Mouse (Mus musculus) E14TG2a.4 (cell line): ENCODE data around the gene Slc27a1.

Experiments
- H3K27me3 ChIP-seq: 2 replicates; pipeline ENCODE4 v1.6.1; 2014; ENCODE audit warnings: low read length, control low read depth; ENCODE audit not compliant: insufficient read depth
- H3K36me3 ChIP-seq: 2 replicates; pipeline ENCODE4 v1.6.1; 2014; ENCODE audit warnings: low read length, control low read depth; ENCODE audit not compliant: insufficient read depth
- H3K4me1 ChIP-seq: replicated peaks from 2 replicates; pipeline ENCODE4 v1.6.1; 2014; ENCODE audit warnings: low read depth, low read length, control low read depth
- H3K4me3 ChIP-seq: replicated peaks from 2 replicates; pipeline ENCODE4 v1.5.1; 2014; ENCODE audit warnings: mild to moderate bottlenecking, low read length
- H3K9me3 ChIP-seq: 2 replicates; pipeline ENCODE4 v1.6.1; 2014; ENCODE audit warnings: low read length, control low read depth
- CTCF ChIP-seq: conservative IDR thresholded peaks from 2 replicates; pipeline ENCODE4 v1.5.1; 2014; ENCODE audit warnings: low read length
- NANOG ChIP-seq: IDR thresholded peaks from 2 replicates; pipeline ENCODE4 v1.6.1; 2014; ENCODE audit warnings: borderline replicate concordance, low read length, mixed read lengths
- POU5F1 ChIP-seq: IDR thresholded peaks from 2 replicates; pipeline ENCODE4 v1.6.1; 2014; ENCODE audit warnings: low read length, borderline replicate concordance

The Slc27a1 gene

DNA sequence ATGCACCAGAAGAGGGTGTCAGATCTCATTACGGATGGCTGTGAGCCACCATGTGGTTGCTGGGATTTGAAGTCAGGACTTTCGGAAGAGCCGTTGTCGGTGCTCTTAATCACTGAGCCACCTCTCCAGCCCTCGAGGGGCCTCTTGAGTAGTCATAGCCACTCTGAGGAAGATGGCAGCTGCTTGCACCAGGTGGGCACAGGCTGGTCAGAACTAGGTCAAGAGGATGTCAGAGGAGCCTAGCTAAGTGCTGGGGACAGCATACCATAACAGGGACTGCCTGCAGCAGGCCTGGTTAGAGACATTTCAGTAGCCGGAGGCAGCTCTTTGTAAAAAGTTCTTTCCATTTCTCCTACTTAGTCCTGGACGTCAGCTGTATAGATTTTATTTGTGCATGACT lies 17.9 kb upstream of the Slc27a1 start:
- Histone ChIP-seq H3K36me3 (peaks cover 29% of the 10 kb centered on the region), H3K27me3 (peaks cover 18% of the 10 kb centered on the region), H3K9me3 (no peaks in the 10 kb centered on the region), H3K4me1 (peaks cover 26% of the 10 kb centered on the region), H3K4me3 (no peak overlapping the region)
- no peak for TF ChIP-seq CTCF
- no peak for TF ChIP-seq NANOG
- no peak for TF ChIP-seq POU5F1

DNA sequence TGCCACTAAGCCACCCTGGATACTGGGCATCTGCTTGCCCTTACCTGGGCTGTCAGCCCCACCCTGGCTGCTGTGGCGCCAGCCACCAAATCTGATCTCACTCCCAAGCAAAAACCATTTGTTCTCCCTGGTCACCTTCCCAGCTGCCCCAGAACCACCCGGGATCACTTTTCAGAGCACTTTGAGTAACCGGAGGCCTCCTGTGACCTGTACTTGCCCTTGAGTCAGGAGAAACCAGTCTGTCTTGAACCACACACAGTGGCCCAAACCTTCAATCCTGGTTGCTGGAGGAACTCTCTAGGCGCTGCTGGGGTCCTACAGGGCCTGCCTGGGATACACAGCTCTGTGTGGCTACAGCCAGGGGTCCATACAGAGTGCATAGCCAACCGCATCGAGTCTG lies 15.9 kb upstream of the Slc27a1 start:
- Histone ChIP-seq H3K4me1 (peaks cover 23% of the 10 kb centered on the region), H3K27me3 (peaks cover 38% of the 10 kb centered on the region), H3K36me3 (peaks cover 10% of the 10 kb centered on the region), H3K9me3 (no peaks in the 10 kb centered on the region), H3K4me3 (no peak overlapping the region)
- no peak for TF ChIP-seq CTCF
- TF ChIP-seq POU5F1, result no peak
- no peak for TF ChIP-seq NANOG

DNA sequence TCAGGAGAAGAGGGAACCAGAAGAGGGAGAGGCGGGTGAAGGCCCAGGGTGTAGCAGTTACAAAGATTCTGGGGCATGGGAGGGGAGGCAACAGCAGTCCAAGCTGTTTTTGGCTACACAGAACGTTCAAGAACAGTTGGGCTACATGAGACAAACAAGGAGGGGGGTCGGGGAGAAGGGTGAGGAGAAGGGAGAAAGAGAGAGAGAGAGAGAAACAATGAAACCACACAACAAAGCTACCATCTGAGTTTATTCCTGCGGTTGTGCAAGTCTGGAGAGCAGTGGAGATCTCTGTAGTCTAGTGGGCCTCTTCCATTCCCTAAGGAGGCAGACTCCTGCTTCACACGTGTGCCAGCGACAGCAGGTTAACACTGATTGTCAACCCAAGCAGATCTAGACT lies 14.7 kb upstream of the Slc27a1 start:
- no peak for TF ChIP-seq NANOG
- no peak for TF ChIP-seq CTCF
- no peak for TF ChIP-seq POU5F1
- Histone ChIP-seq H3K9me3 (no peaks in the 10 kb centered on the region), H3K36me3 (no peaks in the 10 kb centered on the region), H3K27me3 (peaks cover 48% of the 10 kb centered on the region), H3K4me3 (no peak overlapping the region), H3K4me1 (peaks cover 25% of the 10 kb centered on the region)

DNA sequence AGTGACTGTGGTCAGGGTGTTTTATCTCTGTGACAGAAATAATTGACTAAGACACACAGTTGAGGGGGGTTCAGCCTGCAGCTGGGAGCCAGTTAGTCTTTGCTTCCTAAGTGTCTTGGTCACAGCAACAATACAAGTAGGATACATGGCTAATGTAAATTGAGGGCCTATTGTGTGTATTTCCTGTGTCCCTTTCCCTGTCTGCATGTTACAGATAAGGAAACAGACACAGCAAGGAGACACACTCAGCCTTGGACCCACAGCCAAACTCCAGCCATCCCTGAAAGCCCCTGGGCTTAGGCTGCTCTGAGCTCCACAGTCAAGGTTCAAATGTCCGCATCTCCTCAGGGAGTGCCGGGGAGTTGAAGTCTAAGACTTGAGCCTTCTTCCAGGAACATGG lies 14.0 kb upstream of the Slc27a1 start:
- Histone ChIP-seq H3K27me3 (peaks cover 48% of the 10 kb centered on the region), H3K4me1 (peaks cover 30% of the 10 kb centered on the region), H3K4me3 (no peak overlapping the region), H3K9me3 (no peaks in the 10 kb centered on the region), H3K36me3 (no peaks in the 10 kb centered on the region)
- no peak for TF ChIP-seq CTCF
- no peak for TF ChIP-seq POU5F1
- TF ChIP-seq NANOG, result no peak

DNA sequence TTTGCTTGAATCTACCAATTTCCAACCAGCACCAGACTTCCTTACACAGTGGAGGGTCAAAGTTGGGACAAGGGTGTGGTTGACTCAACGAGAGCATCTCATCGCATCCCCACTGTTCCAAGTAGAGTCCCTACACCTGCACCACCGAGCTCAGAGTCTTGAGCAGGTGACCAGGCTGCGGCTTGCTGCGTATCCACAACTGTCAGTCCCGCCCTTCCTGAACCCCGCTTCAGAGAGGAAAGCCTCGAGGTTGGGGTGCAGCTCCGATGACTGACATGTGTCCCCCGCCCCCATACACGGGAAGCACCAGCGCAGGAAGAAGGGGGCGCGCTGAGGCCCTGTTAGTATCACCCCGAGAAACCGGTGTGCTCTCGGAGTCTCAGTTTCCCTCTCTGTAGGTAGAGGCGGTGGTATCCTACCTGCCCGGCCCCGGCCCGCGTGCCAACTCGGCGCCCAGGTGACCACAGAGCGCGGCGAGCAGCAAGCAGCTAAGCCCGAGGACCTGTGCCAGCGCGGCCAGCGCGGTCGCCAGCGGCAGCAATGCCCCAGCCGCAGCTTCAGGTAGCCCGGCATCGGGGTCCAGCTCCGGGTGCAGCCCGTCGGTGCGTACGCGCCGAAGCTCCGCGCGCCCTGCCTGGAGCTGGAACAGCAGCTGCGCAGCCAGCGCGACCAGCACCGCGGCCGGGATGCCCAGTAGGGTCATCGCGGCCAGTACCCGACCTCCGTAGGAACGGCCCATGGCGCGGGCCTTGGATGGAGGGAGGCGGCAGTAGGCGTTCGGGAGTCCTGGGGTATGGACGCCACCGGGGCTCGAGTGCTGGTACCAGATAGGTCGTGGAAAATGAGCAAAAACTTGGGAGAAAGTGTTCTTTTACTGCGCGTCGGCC lies 10.4 kb upstream of the Slc27a1 start, which contains the start of gene Tmem221:
Tmem221 (minus strand) TSS at position 801 of the 887 bp plus-strand sequence.
- peaks cover 73% of the 10 kb centered on the region for H3K27me3 ChIP-seq
- H3K4me3 ChIP-seq, result peak within 1 kb of the TSS; percentile 85
- H3K36me3 ChIP-seq, result no peaks in the 10 kb centered on the region
- H3K9me3 ChIP-seq, result no peaks in the 10 kb centered on the region
- no peak for TF ChIP-seq CTCF
- TF ChIP-seq NANOG, result no peak
- TF ChIP-seq POU5F1, result no peak
- peaks cover 37% of the 10 kb centered on the region for H3K4me1 ChIP-seq

DNA sequence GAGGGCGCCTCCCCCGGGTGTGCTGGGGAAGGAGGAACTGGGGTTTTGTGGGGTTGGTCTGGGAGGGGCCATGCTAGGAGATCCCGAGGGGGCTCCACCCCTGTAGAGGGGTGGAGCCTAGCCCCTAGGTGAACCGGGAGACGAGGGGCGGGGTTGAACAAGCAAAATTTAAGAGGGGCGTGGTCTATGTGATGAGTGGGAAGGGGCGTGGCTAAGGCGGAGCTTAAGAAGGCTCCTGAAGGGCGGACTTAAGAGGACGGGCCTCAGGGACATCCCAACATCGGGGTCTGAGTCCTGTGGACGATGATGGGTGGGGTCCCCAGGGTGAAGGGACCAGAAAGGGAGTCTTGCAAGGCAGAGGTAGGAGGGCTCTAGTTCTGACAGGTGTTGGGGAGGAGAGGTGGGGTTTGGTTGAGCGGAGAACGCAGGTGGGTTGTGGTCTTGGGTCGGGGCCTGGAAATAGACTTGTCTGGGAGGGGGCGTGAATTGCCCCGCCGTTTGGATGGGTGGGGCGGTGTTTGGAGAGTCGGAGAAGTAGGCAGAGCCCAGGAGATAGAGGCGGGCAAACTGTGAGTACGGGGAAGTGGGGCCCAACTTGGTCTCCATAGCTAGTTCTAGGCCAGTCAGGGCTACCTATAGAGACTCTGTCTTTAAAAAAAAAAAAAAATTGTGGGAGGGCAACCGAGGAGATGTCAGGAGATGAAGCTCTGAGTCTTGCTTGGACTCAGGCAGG lies 9.6 kb upstream of the Slc27a1 start:
- Histone ChIP-seq H3K27me3 (peaks cover 77% of the 10 kb centered on the region), H3K9me3 (peaks cover 4% of the 10 kb centered on the region), H3K36me3 (no peaks in the 10 kb centered on the region), H3K4me3 (peak overlapping the region; percentile 85), H3K4me1 (peaks cover 37% of the 10 kb centered on the region)
- no peak for TF ChIP-seq POU5F1
- TF ChIP-seq CTCF, result no peak
- no peak for TF ChIP-seq NANOG

DNA sequence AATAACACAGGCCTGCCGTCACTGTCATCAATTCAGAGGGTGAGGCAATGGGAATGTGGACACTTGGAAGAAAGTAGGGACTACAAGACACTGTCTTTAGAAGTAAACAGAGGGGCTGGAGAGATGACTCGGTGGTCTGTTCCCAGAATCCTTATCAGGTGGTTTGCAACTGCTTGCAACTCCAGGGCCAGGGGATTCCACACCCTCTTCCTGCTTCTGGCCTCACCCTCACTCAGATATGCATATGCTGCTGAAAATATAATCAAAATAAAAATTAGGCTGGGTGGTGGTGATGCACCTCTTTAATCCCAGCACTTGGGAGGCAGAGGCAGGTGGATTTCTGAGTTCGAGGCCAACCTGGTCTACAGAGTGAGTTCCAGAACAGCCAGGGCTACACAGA lies 8.6 kb upstream of the Slc27a1 start:
- peaks cover 7% of the 10 kb centered on the region for H3K9me3 ChIP-seq
- H3K27me3 ChIP-seq, result peaks cover 80% of the 10 kb centered on the region
- H3K4me3 ChIP-seq, result no peak overlapping the region
- peaks cover 29% of the 10 kb centered on the region for H3K4me1 ChIP-seq
- H3K36me3 ChIP-seq, result no peaks in the 10 kb centered on the region
- no peak for TF ChIP-seq POU5F1
- no peak for TF ChIP-seq NANOG
- no peak for TF ChIP-seq CTCF

DNA sequence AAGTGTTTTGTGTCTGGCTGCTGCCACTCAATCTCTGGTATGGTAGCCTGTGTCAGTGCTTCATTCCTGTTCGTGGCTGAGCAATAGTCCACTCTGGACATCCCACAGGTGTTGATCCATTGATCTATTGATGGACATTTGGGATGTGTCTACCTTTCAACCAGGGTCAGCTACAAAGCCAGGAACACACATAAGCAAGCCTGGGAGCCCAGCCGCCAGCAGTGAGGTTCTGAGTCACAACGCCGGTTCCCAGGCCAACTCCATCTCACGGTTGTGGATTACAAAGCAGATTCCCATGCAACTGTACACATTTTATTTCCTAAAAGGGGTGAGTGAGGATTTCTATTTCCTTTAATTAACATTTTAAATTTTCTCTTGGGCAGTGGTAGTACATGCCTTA lies 7.9 kb upstream of the Slc27a1 start:
- no peak overlapping the region for H3K4me3 ChIP-seq
- H3K4me1 ChIP-seq, result peaks cover 33% of the 10 kb centered on the region
- H3K9me3 ChIP-seq, result peaks cover 7% of the 10 kb centered on the region
- H3K27me3 ChIP-seq, result peaks cover 77% of the 10 kb centered on the region
- no peak for TF ChIP-seq POU5F1
- TF ChIP-seq NANOG, result no peak
- no peak for TF ChIP-seq CTCF
- no peaks in the 10 kb centered on the region for H3K36me3 ChIP-seq
